Mouse (Mus musculus) kidney, adult 2 months (tissue): Measurements from ENCODE around the gene Lrrc9.

Source experiments
- CTCF ChIP-seq: fragments of 200-500 bp; conservative IDR thresholded peaks from 2 replicates; pipeline ENCODE4 v1.5.1; 2011; ENCODE audit warnings: low read depth, mild to moderate bottlenecking, control low read depth, low read length, moderate library complexity, mixed read lengths; ENCODE audit not compliant: insufficient read depth, insufficient read length
- POLR2A ChIP-seq: fragments of 200-500 bp; IDR thresholded peaks from one replicate; pipeline ENCODE4 v1.6.1; 2011; ENCODE audit warnings: low read depth, low read length, control low read depth

DNA sequence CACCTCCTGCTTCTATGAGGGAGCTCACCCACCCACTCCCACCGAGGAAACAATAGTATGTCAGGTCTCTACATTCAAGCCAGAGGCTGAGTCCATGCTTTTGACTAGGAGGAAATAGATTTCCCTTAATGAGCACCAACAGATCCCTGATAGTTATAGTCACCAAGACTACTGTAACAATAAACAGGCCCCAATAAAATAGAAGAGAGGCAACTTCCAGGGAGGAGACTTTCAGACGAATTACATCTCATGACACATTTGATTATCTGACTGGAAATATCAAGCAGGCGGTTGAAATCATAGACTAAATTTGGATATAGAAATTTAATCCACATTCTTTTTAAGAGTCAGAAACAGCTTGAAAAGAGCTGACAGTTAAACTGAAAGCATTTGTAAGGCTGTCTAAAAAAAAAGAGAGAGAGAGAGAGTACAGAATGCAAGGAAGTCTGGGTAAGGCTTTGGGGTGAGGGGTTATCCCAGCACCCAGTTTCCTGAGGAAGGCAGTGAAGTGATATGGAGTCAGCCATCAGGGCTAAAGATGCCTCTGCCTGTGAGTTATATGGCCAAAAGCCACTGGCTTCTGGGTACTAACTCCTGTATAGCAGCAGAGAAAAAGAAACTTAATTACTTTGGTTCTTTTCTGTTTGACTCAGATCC is 49.5 kb downstream of the Lrrc9 start:
- no peak for TF ChIP-seq CTCF
- no peak for TF ChIP-seq POLR2A
